In genomic region chr14:73507702-73508376, GRCm38 (mm10) we compare ENCODE assay signal across 11 mouse cellular contexts. TPM values are rescaled to one million over a fixed set of nuclear protein-coding genes. Genes with fewer than 3 reads are reported as not detected.
A peak's percentile ranks its signal among the peaks of the same experiment; 100 is the strongest.
DNase-seq lines count a peak whose midpoint lies in the region; ATAC-seq lines count a peak whose summit lies in the region.
"Had no signal": no experiment of that assay in that cellular context is flagged by ENCODE, and none has a peak within 500 bp of the region (broad histone marks: within the 10 kb centered on the region; RNA-seq: fewer than 3 reads in every experiment).

No protein-coding gene starts in this region.

- H3K27ac ChIP-seq in heart, embryonic 11.5 days (ENCODE audit: low read depth, low read length): 0 out of 2 replicates have a peak overlapping the region, but pooled peaks have one; percentile 1
- 0 out of 2 replicates have a peak overlapping the region, but pooled peaks have one; percentile 5 for H3K27ac ChIP-seq in liver, embryonic 16.5 days (ENCODE audit: low read length)
- H3K27ac ChIP-seq: limb, embryonic 12.5 days; neural tube, embryonic 15.5 days had no signal

- no peaks in the 10 kb centered on the region for H3K9me3 ChIP-seq in heart, embryonic 11.5 days (replicated peaks; ENCODE audit: control insufficient read depth, low read length)
- H3K9me3 ChIP-seq in liver, embryonic 16.5 days (replicated peaks; ENCODE audit: control insufficient read depth, low read length): no peaks in the 10 kb centered on the region
- H3K9me3 ChIP-seq: limb, embryonic 12.5 days; neural tube, embryonic 15.5 days had no signal

- 51% methylated on average over 11 of the region's 11 CpGs for WGBS in heart, embryonic 11.5 days (ENCODE audit: insufficient replicate concordance)
- 48% methylated on average over 11 of the region's 11 CpGs for WGBS in liver, embryonic 16.5 days (ENCODE audit: insufficient replicate concordance)

- no peak for ATAC-seq in heart, embryonic 11.5 days (replicated peaks; ENCODE audit: insufficient number of reproducible peaks, low FRiP score, low TSS enrichment)
- peak; percentile 26 for ATAC-seq in common myeloid progenitor, adult 5-6 weeks (replicated peaks; ENCODE audit: low read depth, poor library complexity, severe bottlenecking)
- ATAC-seq in liver, embryonic 16.5 days (ENCODE audit: low read depth): peak; percentile 47

- peaks cover 9% of the 10 kb centered on the region for H3K4me1 ChIP-seq in heart, embryonic 11.5 days (ENCODE audit: control insufficient read depth, insufficient read depth, low read length)
- H3K4me1 ChIP-seq in liver, embryonic 16.5 days (ENCODE audit: control insufficient read depth, low read depth, low read length): peaks cover 13% of the 10 kb centered on the region

- H3K9ac ChIP-seq in heart, embryonic 11.5 days (ENCODE audit: low read depth, low read length): no peak overlapping the region
- no peak overlapping the region for H3K9ac ChIP-seq in liver, embryonic 16.5 days (ENCODE audit: low read depth, low read length)
- H3K9ac ChIP-seq: limb, embryonic 12.5 days; neural tube, embryonic 15.5 days had no signal

- H3K4me3 ChIP-seq in heart, embryonic 11.5 days (ENCODE audit: low read depth, low read length): no peak overlapping the region
- no peak overlapping the region; the same call in 1 of the 2 replicates for H3K4me3 ChIP-seq in liver, embryonic 16.5 days (ENCODE audit: low read depth, low read length)
- H3K4me3 ChIP-seq: limb, embryonic 12.5 days; neural tube, embryonic 15.5 days had no signal

- DNase-seq in heart, postnatal 4 days: no peak
- peak; percentile 15 for DNase-seq in 3T3-L1 (ENCODE audit: low read depth, low spot score)
- no peak for DNase-seq in adrenal gland, postnatal 14 days
- DNase-seq in ovary, postnatal 14 days (ENCODE audit: low spot score): no peak
- DNase-seq in right cerebral cortex, postnatal 14 days: no peak
- DNase-seq: adrenal gland, adult 8-10 months had no signal

- H3K36me3 ChIP-seq in heart, embryonic 11.5 days (ENCODE audit: control insufficient read depth, insufficient read depth, low read length): no peaks in the 10 kb centered on the region
- no peaks in the 10 kb centered on the region; the same call in 1 of the 2 replicates for H3K36me3 ChIP-seq in liver, embryonic 16.5 days (ENCODE audit: control insufficient read depth, insufficient read depth)

- H3K27me3 ChIP-seq in heart, embryonic 11.5 days (ENCODE audit: control insufficient read depth, insufficient read depth, low read length): no peaks in the 10 kb centered on the region
- H3K27me3 ChIP-seq in liver, embryonic 16.5 days (ENCODE audit: control insufficient read depth, insufficient read depth, low read depth, low read length): no peaks in the 10 kb centered on the region
- H3K27me3 ChIP-seq: limb, embryonic 12.5 days; neural tube, embryonic 15.5 days had no signal

- peak overlapping the region; percentile 18; the same call in 1 of the 2 replicates for H3K4me2 ChIP-seq in heart, embryonic 11.5 days
- H3K4me2 ChIP-seq in liver, embryonic 16.5 days (ENCODE audit: low read depth, low read length): peak overlapping the region; percentile 37
- H3K4me2 ChIP-seq: limb, embryonic 12.5 days; neural tube, embryonic 15.5 days had no signal

RNA-seq across cellular contexts. Expression of gene Med4, which starts 2.0 kb away (rescaled TPM):
- 60.8 and 63.8 TPM in 2 replicates for polyA plus RNA-seq in heart, embryonic 11.5 days (2014; fragmentation: Nextera tagmentation; extraction: Ambion mirVana)
- total RNA-seq in heart, postnatal 4 days (2021): 10 to 100 TPM; 24.9 to 25.3 TPM
- total RNA-seq in common myeloid progenitor, adult 5-6 weeks (2017): 51.7 and 63.4 TPM in 2 replicates
- polyA plus RNA-seq in liver, embryonic 16.5 days (2015; fragmentation: Nextera tagmentation; extraction: Ambion mirVana): 24.4 and 26.5 TPM in 2 replicates
- total RNA-seq in adrenal gland, postnatal 14 days (2021): 25.9 and 30.6 TPM in 2 replicates

RNA-seq across cellular contexts. Expression of gene Sucla2, which starts 17.3 kb away (rescaled TPM):
- 180 and 205 TPM in 2 replicates for polyA plus RNA-seq in heart, embryonic 11.5 days (2014; fragmentation: Nextera tagmentation; extraction: Ambion mirVana)
- 100 to 1,000 TPM; 381 to 391 TPM for total RNA-seq in heart, postnatal 4 days (2021)
- total RNA-seq in common myeloid progenitor, adult 5-6 weeks (2017): 116 and 162 TPM in 2 replicates
- polyA plus RNA-seq in liver, embryonic 16.5 days (2015; fragmentation: Nextera tagmentation; extraction: Ambion mirVana): 46.9 and 49.9 TPM in 2 replicates
- total RNA-seq in adrenal gland, postnatal 14 days (2021): 999 and 1,057 TPM in 2 replicates

RNA-seq across cellular contexts. Expression of gene Nudt15, which starts 40.2 kb away (rescaled TPM):
- 4.2 and 5.6 TPM in 2 replicates for polyA plus RNA-seq in heart, embryonic 11.5 days (2014; fragmentation: Nextera tagmentation; extraction: Ambion mirVana)
- 1 to 10 TPM; 6.9 to 7.0 TPM for total RNA-seq in heart, postnatal 4 days (2021)
- 2.0 and 5.2 TPM in 2 replicates for total RNA-seq in common myeloid progenitor, adult 5-6 weeks (2017)
- 2.4 and 2.5 TPM in 2 replicates for polyA plus RNA-seq in liver, embryonic 16.5 days (2015; fragmentation: Nextera tagmentation; extraction: Ambion mirVana)
- total RNA-seq in adrenal gland, postnatal 14 days (2021): 8.9 and 9.6 TPM in 2 replicates
